Mouse (Mus musculus): ENCODE measurements at regions not wholly inside any gene's neighbourhood (a gene's known extent, or its start where the extent isn't known, plus 50 kb on each side); places are given as distances from the start of the nearest gene placed in this dataset.

DNA sequence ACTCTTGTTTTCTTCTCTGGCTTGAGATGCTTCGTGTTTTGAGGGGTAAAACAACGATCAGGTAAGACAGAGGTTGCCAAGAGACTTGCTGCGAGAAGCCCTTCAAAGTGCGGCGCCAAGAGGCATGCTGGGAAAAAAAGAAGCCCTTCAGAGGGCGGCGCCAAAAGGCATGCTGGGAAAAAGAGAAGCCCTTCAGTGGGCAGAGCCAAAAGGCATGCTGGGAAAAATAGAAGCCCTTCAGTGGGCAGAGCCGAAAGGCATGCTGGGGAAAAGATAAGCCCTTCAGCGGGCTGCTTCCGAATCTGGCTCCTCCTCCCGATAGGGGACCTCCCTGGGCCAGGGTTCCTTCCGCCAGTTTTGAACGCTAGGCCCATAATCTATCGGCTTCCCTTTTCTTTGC lies 169.5 kb downstream of the Bmp7 start:
- no peak for DNase-seq (ENCODE audit: extremely low spot score)

DNA sequence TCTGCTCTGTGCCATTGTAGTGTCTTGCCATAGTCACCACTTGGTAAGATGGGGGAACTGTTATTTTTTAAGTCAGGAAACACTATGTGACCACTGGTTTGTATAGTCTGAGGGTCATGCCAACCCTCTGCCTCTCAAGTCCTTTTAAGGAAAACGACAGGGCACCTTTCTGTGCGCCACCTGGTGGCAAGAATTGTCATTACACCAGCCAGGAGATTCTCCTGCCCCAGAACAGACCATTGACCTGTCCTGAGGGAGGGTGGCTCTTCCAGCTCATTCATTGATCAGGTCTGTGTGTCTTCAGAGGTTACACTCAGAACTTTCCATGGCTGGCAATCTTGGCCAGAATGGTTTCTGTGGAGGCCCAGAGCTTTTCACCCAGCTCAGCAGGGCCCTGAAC lies 166.9 kb downstream of the Bmp7 start:
- DNase-seq (ENCODE audit: extremely low spot score): peak; percentile 77

DNA sequence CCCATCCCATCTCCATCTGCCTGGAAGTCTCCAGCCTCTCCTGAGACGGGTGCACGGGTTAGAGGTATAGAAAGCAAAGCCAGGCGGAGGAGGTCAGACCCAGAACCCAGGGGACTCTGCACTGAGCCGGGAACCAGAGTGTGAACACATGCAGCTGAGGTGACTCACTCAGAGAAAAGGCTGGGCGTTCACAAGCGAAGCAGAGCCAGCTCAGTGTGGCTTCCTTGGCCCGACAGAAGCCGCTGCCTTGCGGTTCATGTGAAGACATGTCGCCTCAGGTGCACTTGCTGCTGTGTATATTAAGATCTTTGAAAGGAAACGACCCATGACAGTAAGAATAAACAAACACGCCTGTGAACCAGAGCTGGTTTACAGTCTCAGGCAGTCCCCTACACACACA lies 163.6 kb downstream of the Bmp7 start:
- DNase-seq (ENCODE audit: extremely low spot score): no peak

DNA sequence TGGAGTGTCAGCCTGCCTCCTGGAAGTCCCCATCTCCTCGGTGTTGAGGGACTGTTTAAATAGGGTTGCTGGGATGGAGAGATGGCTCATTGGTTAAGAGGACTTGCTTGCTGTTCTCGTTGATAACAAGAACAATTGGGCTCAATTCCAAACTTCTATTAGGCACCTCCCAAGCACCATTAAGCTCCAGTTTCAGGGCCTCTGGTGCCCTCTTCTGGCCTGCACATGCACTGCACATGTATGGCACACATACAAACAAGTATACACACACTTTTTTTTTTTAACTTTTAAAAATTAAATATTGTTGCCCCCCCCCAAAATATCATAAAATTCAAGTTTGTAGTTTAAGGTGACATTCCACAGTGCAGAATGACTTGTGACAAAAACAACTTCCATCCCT lies 162.3 kb downstream of the Bmp7 start:
- no peak for DNase-seq (ENCODE audit: extremely low spot score)

DNA sequence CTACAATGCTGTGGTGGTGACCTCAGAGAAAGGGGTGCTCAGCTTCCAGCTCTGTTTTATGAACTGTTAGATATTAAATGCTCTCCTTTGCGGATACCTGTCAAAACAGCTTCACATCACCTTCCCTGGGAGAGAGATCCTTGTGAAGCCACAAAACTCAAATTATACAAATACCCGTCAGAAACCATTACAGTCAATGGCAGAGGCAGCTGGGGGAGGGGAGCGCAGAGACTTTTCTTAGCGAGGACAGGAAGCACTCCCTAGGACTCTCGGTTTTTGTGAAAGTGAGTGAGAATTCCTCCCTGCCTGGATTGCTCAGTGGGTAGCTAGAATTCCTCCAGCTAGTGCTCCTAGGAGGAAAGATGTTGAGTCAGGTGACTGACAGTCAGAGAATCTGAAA lies 161.0 kb downstream of the Bmp7 start:
- DNase-seq (ENCODE audit: extremely low spot score): no peak

DNA sequence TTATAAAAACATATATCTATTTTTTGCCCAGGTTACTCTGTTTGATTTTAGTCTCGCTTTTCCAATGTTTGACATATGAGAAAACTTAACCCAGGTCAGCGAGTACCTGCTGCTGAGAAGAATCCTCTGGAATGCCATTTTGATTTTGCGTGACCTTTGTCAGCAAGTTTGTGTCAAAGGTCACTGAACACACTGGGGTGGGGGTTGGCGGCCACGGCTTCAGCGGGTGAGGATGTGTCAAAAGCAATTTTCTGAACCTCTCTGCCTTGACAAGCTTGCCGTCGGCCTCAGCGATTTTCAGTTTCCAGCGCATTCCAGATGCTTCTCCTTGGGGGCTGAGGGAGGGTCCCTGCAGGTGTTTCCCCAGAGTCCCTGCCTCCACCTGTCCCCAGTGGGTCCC lies 157.4 kb downstream of the Bmp7 start:
- DNase-seq (ENCODE audit: extremely low spot score): no peak

DNA sequence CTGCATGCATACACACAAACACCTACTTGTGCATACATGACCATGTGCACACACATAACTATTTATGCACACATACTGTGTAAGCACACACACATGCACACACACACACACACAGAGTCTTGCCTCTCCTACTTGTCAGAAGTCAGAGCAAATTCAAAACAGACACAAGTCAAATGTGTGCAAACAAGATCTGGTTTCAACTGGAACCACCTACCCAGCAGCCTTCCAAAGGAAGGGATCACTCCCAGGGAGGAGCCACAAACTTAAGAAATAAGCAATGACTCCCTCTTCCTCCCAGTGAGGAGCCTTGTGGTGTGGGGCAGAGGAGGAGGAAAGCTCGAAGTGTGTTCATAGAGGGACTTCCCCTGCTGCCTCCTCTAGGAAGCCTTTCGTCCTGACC lies 153.8 kb downstream of the Bmp7 start:
- no peak for DNase-seq (ENCODE audit: extremely low spot score)

DNA sequence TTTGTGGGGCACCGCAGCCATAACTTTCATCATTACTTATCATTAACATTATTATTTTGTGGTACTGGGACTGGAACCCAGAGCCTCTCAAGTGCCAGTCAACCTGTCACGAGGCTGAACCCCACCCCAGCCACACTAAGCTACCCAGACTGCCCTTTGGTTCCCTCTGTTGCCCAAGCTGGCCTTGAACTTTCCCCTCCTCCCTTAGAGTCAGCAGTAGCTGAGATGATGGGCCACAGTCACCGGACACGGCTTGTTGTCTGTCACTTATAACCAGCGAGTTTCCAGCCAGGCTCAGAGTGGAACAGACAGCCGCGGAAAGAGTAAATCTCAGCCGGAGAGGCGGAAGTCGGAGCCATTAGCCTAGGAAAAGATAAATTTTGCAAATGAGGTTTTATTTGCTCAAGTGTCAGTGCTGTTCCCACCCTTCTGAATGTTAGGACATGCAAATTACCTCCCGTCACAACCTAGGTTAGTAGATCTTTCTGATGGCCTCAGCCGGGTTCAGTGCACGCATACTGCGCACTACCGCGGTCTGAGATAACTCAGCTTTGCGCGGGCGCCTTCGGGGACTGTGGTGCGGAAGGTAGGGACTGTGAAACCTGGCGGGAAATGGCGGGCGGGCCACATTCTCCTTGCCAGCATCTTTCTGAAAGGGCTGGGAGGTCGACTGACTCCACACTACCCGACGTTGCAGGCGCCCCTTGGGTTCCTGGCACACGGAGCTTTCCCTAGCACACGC lies 152.7 kb downstream of the Bmp7 start:
- DNase-seq (ENCODE audit: extremely low spot score): no peak

DNA sequence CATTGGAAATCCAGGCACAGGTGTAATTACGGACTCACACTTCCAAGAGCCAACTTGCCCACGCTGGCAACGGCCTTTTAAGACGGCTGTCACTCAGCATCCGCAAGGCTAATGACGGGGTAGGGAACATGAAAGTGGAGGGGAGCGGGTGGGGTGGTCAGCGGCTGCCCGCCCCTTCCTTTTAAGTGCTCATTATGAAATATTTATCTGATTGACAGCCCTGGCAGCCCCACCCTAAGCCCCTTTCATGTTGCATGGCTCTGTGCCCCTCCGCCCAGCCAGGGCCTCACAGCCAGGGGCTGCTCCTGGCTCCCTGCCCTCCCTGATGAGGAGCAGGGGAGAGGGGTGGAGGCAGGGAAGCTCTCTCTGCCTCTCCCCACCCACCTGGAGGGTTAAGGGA lies 150.9 kb downstream of the Bmp7 start:
- no peak for DNase-seq (ENCODE audit: extremely low spot score)

DNA sequence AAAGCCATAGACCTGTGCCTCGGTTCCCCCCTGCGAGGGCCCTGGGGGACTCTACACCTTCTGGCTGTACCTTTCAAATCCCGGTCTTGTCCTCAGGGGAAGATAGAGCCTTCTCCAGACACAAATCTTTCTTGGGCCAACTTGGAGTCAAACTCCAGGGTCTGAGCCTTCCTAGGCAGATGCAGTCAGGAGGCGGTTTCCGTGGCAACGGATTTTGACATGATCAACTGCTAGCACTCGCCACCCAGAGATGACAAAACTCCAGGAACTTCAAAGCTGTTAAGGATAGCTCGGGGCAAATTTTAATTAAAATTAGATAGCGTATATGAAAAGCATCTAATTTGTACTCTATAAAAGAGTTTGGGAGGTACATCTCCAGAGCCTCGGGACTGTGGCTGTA lies 147.6 kb downstream of the Bmp7 start:
- DNase-seq (ENCODE audit: extremely low spot score): no peak

DNA sequence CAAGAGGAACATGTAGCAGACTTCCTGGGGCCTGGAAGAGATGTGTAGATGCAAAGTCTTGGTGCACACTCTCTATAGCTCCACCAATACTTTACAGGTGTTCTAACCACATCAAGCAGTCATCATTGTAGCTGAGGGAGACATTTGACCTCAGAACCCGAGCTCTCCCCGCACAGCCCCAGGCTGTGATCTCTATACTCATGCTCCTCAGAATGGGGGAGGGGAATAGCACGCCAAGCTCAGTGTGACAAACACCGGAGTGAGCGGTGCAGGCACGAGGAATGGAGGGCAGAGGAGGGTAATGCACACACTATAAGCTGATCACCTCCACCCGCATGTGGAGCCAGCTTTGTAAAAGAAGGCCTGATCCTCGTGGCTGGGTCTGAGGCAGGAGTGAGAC lies 146.1 kb downstream of the Bmp7 start:
- no peak for DNase-seq (ENCODE audit: extremely low spot score)

DNA sequence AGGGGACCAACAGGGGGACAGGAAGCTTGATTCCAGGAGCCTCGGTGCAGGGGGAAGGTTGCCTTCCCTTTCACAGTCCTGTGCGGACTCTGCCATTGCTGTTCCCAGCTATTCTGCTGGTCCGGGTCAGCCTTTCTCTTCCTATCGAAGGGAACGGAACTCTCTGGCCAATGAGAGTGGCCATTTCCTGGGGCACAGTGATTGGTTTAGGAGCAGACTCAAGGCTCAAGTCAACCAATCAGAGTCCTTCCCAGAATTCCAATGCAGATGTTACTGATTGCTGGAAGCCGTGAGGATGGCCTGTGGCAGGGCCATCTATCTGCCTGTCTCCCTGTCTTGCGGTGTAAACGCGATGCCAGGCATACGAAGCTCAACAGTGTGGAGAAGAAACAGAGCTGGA lies 145.3 kb downstream of the Bmp7 start:
- no peak for DNase-seq (ENCODE audit: extremely low spot score)

DNA sequence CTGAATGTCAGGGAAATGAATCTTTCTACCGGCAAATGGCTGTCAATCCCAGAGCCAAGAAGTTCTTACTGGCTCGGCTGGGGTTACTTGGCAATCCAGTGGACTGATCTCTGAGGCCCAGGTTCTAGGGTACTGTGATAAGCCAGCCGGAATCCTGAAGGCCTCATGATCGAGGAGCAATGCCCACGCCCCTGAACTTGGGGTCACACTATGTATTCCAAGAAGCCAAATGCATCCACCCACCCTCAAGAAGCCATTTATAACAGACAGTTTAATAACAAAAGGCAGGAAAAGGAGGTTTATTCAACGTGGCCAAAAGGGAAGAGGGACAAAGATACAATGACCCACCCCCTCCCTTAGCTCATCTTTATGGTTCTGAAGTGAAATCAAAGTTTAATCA lies 144.0 kb downstream of the Bmp7 start:
- no peak for DNase-seq (ENCODE audit: extremely low spot score)

DNA sequence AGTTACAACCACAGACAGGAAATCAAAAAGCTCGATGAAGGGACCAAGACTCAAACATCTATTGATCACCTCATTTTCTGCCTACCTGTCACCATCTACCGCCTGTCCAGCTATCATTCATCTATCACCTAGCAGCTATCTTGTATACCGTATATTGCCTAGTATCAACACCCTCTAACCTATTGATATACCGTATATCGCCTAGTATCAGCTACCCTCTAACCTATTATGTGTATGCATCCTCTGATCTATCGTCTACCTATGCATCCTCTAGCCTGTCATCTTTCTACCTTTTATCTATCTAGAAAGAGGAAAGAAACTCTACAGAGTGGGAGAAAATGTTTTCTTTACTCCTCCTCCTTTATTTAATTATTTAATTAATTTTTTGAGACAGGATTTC lies 143.2 kb downstream of the Bmp7 start:
- DNase-seq (ENCODE audit: extremely low spot score): no peak

DNA sequence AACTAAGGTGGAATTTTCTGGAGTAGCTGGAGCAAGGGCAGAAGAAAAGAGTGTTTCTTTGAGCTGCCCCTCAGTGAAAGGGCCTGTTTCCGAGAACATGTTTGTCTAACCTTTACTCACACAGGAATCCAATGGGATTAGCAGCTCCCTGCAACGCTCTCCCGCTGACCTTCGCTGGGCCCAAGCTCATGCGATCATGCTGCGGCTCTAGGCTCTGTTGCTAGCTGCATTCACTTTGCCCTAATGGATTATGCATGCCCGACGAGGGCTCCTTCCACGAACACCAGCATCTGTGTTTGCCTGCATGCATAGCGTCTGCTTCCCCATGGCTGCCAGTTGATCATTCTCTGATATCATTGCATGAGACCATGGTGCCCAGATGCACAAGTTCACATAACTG lies 140.2 kb downstream of the Bmp7 start:
- DNase-seq (ENCODE audit: extremely low spot score): no peak

DNA sequence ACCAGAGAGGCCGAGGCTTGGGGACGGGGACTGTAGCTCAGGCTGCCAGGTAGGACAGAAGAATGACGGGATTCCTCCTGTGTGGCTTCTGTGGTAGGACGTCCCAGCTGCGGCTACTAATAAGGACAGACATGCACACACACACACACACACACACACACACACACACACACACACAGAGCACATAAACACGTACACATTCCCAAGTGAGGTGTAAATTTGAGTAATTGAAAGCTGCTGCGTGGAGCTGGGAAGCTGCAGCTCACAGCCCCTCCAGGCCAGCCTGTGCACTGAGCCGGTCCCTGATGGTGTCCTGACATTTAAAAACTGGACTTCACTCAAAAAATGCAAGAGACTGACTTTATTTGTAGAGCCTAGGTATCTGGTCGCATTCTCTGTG lies 139.3 kb downstream of the Bmp7 start:
- DNase-seq (ENCODE audit: extremely low spot score): no peak

DNA sequence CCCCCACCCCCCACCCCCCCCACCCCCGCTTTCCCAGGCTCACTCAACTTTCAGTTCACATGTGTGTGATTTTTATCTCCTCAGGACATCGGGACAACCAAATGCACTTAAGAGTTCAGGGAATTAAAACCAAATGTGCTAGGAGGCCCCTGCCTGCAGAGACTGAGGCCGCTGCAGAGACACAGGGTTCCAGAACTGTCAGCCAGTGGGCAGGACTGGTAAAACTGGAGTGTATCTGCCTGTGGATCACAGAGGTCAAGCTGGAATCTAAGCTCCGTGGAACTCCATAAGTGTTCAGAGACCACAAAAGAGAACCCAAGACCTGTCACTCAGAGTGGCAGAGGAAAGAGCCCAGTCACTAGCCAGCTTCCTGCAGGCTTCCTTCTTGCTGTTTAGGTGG lies 138.3 kb downstream of the Bmp7 start:
- no peak for DNase-seq (ENCODE audit: extremely low spot score)

DNA sequence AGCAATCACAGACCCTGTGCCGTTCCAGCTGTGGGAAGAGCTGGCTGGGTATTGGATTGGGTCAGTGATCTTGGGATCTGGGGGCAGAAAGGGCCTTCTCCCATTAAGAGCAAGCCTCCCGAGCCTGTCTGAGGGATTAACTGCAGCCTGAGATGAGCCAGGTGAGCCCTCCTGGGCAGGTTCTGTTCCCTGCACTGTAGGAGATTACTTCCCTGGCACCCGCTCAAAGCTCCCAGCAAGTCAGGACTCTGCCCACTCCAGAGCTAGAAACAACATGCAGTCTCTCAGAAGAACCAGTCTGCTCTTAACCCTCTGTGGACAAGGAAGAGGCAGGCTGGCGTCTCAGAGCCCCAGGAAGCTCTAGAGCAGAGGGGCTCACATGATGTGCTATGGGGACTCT lies 132.7 kb downstream of the Bmp7 start:
- no peak for DNase-seq (ENCODE audit: extremely low spot score)

DNA sequence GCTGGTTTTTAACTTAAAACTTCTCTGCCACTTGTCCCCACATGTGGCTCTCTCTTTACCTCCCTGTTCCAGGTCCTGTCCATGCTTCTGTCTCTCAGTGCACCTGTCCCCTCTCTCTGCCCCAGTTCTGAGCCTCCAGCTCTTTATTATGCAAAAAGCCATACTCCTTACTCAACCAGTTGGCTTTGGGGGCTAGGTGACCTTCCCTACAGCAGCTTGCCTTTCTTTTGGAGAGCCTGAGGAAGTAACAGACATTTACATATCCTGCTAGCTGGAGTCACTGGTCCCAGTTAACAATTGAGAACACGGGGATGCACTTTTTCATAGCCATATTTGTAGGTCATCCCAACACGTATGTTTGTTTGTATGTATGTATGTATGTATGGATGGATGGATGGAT lies 130.8 kb downstream of the Bmp7 start:
- no peak for DNase-seq (ENCODE audit: extremely low spot score)

DNA sequence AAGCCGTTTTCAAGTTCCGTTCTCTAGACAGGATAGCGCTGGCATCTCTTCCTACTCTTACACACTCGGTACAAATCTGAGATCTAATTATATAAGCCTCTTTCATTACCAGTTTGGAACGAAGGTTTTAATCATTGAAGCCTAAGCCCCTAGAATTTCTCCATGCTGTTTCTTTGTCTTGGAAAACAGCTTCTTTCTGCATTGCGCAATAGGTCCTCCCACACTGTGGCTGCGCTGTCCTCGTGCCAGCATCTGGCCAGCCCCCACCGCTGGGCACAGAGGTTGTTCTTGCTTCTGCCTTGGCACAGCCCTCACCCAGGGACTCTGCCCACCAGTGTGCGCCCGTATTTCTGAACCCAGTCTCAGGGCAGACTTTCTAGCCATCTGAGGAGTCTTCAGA lies 126.8 kb downstream of the Bmp7 start:
- no peak for DNase-seq (ENCODE audit: extremely low spot score)

DNA sequence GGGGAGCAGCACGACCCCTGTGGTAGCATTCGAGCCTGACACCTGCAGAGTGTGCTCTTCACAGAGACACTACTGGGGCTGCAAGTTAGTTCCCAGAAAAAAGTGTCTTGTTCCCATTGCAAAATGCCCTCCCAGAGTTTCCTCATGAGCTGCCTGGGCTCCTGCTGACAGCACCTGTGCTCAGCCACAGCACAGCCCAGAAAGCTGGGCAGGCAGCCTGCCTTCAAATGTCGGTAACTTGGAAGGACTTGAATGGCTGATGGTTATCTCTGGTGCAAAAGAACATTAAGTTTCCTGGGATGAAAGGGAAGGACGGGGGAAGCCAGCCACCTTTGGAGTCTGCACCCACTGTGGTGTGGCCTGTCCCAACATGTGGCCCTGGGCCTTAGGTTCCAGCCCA lies 126.2 kb downstream of the Bmp7 start:
- no peak for DNase-seq (ENCODE audit: extremely low spot score)

DNA sequence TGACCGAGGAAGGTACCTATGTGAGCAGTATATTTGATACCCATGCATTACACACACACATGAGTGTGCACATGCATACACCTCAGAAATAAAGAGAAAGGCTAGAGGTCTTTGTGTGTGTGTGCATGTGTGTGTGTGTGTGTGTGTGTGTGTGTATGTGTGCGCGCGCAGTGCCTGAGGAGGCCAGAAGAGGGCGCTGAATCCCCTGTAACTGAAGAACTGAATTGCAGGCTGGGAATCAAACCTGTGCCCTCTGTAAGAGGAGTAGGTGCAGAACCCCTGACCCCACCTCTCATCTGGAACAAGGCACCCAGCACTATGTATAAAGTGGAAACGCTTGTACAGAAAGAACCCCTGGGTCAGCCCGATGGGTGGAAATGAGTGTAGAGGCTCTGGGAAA lies 125.0 kb downstream of the Bmp7 start:
- no peak for DNase-seq (ENCODE audit: extremely low spot score)

DNA sequence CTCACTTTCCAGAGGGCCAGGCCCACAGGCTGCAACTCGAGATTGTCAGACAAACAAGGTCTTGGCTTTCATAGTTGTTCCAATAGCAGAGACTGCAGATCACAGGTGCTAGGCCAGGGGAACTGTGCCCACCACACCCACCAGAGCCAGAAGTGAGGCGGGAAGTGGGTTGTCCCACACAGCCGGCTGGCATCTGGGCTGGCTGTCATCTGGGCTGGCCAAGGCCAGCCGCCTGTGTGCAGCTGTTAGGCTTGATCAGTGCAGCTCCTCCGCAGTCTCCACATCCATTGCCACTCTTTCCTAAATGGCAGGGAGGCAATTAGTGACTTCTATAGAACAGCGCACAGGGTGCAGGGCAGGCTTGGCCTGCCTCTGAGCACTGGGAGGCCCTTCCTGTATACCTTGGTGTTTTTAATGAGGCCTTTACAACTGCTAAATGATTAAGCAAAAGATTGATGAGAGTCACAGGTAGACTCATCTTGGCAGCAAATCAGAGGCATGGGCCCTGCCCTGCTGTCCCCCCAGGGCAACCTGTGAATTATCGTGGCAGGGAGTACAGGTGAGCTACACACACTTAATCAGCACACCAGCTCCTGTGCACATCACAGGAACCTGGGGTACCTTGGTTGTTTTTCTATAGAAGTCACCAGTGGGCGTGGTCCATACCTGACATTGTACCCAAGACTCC lies 122.9 kb downstream of the Bmp7 start:
- DNase-seq (ENCODE audit: extremely low spot score): no peak

Measured in embryo, embryonic 9.5 days (tissue).